Mouse (Mus musculus) embryonic facial prominence, embryonic 14.5 days (tissue): Measurements from ENCODE around the gene Cyp19a1. TPM values are rescaled to one million over a fixed set of nuclear protein-coding genes. Genes with fewer than 3 reads are reported as not detected.

Source experiments
- ATAC-seq: fragments of 200-750 bp; cut with Nextera tagmentation; 2 replicates; pipeline ENCODE4 v1.8.0; 2017; ENCODE audit warnings: low read depth, moderate number of reproducible peaks, moderate TSS enrichment
- DNase-seq: peaks from one replicate; pipeline ENCODE4 v3.0.0-alpha.2; 2015; ENCODE audit warnings: low spot score
- H3K27ac ChIP-seq: fragments of 300-500 bp; sonication (generic); replicated peaks from 2 replicates; pipeline ENCODE4 v1.5.1; 2014; ENCODE audit warnings: low read depth, mild to moderate bottlenecking, low read length, moderate library complexity
- H3K27me3 ChIP-seq: fragments of 300-500 bp; sonication (generic); replicated peaks from 2 replicates; pipeline ENCODE4 v1.6.1; 2014; ENCODE audit warnings: low read length; ENCODE audit not compliant: control insufficient read depth, insufficient read depth
- H3K36me3 ChIP-seq: fragments of 300-500 bp; sonication (generic); 2 replicates; pipeline ENCODE4 v1.6.1; 2014; ENCODE audit warnings: low read length, mixed read lengths; ENCODE audit not compliant: control insufficient read depth, insufficient read depth
- H3K4me1 ChIP-seq: fragments of 300-500 bp; sonication (generic); 2 replicates; pipeline ENCODE4 v1.6.1; 2014; ENCODE audit warnings: antibody characterized with exemption, low read length; ENCODE audit not compliant: control insufficient read depth, insufficient read depth
- H3K4me2 ChIP-seq: fragments of 300-500 bp; sonication (generic); 2 replicates; pipeline ENCODE4 v1.6.1; 2014; ENCODE audit warnings: low read depth, mild to moderate bottlenecking, low read length, moderate library complexity, mixed read lengths
- H3K4me3 ChIP-seq: fragments of 300-500 bp; sonication (generic); 2 replicates; pipeline ENCODE4 v1.5.1; 2014; ENCODE audit warnings: low read depth, mild to moderate bottlenecking, low read length
- H3K9ac ChIP-seq: fragments of 300-500 bp; sonication (generic); 2 replicates; pipeline ENCODE4 v1.6.1; 2014; ENCODE audit warnings: low read depth, mild to moderate bottlenecking, low read length, moderate library complexity, mixed read lengths
- H3K9me3 ChIP-seq: fragments of 300-500 bp; sonication (generic); 2 replicates; pipeline ENCODE4 v1.6.1; 2016; ENCODE audit warnings: low read length; ENCODE audit not compliant: control insufficient read depth
- WGBS: fragments of 180-500 bp; shearing (Covaris S2); extraction: QIAGEN DNeasy Blood & Tissue Kit; methylation state at CpG from one replicate; pipeline ENCODE4 v1.1.7; 2014; 5-methylcytosine and 5-hydroxymethylcytosine counted together
- polyA plus RNA-seq: library from polyadenylated mRNA; unstranded; fragments of >200 nt; fragmentation: Nextera tagmentation; extraction: Ambion mirVana; gene quantifications from 2 replicates; pipeline ENCODE4 v1.2.1, GENCODE M21; 2014

Cyp19a1 gene
- polyA plus RNA-seq, 1 experiment from 2014 or later, result not detected

GRCm38 (mm10) chr9:54279046-54279589 lies 11.2 kb upstream of the Cyp19a1 start:
- H3K27me3 ChIP-seq, result no peaks in the 10 kb centered on the region
- no peaks in the 10 kb centered on the region for H3K9me3 ChIP-seq
- H3K4me2 ChIP-seq, result no peak overlapping the region
- DNase-seq, result no peak
- no peak overlapping the region for H3K4me3 ChIP-seq
- no peak overlapping the region for H3K27ac ChIP-seq
- H3K4me1 ChIP-seq, result no peaks in the 10 kb centered on the region
- 83% methylated on average over 12 of the region's 12 CpGs for WGBS
- no peak for ATAC-seq
- H3K36me3 ChIP-seq, result no peaks in the 10 kb centered on the region
- no peak overlapping the region for H3K9ac ChIP-seq

GRCm38 (mm10) chr9:54275283-54275682 lies 7.4 kb upstream of the Cyp19a1 start:
- no peaks in the 10 kb centered on the region for H3K9me3 ChIP-seq
- no peak overlapping the region for H3K9ac ChIP-seq
- WGBS, result 79% methylated on average over 4 of the region's 4 CpGs
- no peaks in the 10 kb centered on the region for H3K4me1 ChIP-seq
- ATAC-seq, result no peak
- H3K4me3 ChIP-seq, result no peak overlapping the region
- H3K27ac ChIP-seq, result no peak overlapping the region
- no peak overlapping the region for H3K4me2 ChIP-seq
- H3K36me3 ChIP-seq, result no peaks in the 10 kb centered on the region
- DNase-seq, result no peak
- H3K27me3 ChIP-seq, result no peaks in the 10 kb centered on the region

- H3K4me2 ChIP-seq, result no peak overlapping the region
- H3K4me1 ChIP-seq, result no peaks in the 10 kb centered on the region
- WGBS, result 40% methylated on average over 5 of the region's 5 CpGs
- H3K4me3 ChIP-seq, result no peak overlapping the region
- ATAC-seq (no peak), DNase-seq (peak; percentile 39)
- H3K9me3 ChIP-seq, result no peaks in the 10 kb centered on the region
- H3K27ac ChIP-seq, result no peak overlapping the region
- no peak overlapping the region for H3K9ac ChIP-seq
- no peaks in the 10 kb centered on the region for H3K36me3 ChIP-seq
- no peaks in the 10 kb centered on the region for H3K27me3 ChIP-seq
These were observed 3.0 kb upstream of the Cyp19a1 start for GRCm38 (mm10) chr9:54270889-54271288.

GRCm38 (mm10) chr9:54269987-54270386 lies 2.1 kb upstream of the Cyp19a1 start:
- no peaks in the 10 kb centered on the region for H3K4me1 ChIP-seq
- no peak overlapping the region for H3K4me2 ChIP-seq
- no peak overlapping the region for H3K4me3 ChIP-seq
- 74% methylated on average over 6 of the region's 6 CpGs for WGBS
- H3K9ac ChIP-seq, result no peak overlapping the region
- H3K36me3 ChIP-seq, result no peaks in the 10 kb centered on the region
- H3K27me3 ChIP-seq, result no peaks in the 10 kb centered on the region
- DNase-seq (no peak), ATAC-seq (0 out of 2 replicates have a peak, but pooled peaks have one; percentile 50)
- H3K9me3 ChIP-seq, result no peaks in the 10 kb centered on the region
- H3K27ac ChIP-seq, result no peak overlapping the region

GRCm38 (mm10) chr9:54264754-54265153 lies 3.2 kb downstream of the Cyp19a1 start:
- Histone ChIP-seq H3K27ac (no peak overlapping the region), H3K9ac (no peak overlapping the region), H3K4me1 (no peaks in the 10 kb centered on the region), H3K4me2 (no peak overlapping the region), H3K27me3 (no peaks in the 10 kb centered on the region), H3K9me3 (no peaks in the 10 kb centered on the region), H3K36me3 (no peaks in the 10 kb centered on the region), H3K4me3 (no peak overlapping the region)
- 71% methylated on average over 4 of the region's 4 CpGs for WGBS
- ATAC-seq (no peak), DNase-seq (no peak)

- Histone ChIP-seq H3K4me2 (no peak overlapping the region), H3K9me3 (no peaks in the 10 kb centered on the region), H3K9ac (no peak overlapping the region), H3K4me3 (no peak overlapping the region), H3K27me3 (no peaks in the 10 kb centered on the region), H3K36me3 (no peaks in the 10 kb centered on the region), H3K4me1 (no peaks in the 10 kb centered on the region; the same call in 1 of the 2 replicates), H3K27ac (no peak overlapping the region)
- 39% methylated on average over 3 of the region's 3 CpGs for WGBS
- ATAC-seq (no peak), DNase-seq (peak; percentile 41)
These were observed 22.8 kb downstream of the Cyp19a1 start for GRCm38 (mm10) chr9:54244869-54245665.

GRCm38 (mm10) chr9:54227580-54227979 lies 40.3 kb downstream of the Cyp19a1 start:
- H3K4me3 ChIP-seq, result no peak overlapping the region
- no peak overlapping the region for H3K9ac ChIP-seq
- no peak overlapping the region for H3K27ac ChIP-seq
- DNase-seq (no peak), ATAC-seq (no peak)
- no peaks in the 10 kb centered on the region for H3K36me3 ChIP-seq
- no peak overlapping the region for H3K4me2 ChIP-seq
- no peaks in the 10 kb centered on the region for H3K4me1 ChIP-seq
- no peaks in the 10 kb centered on the region for H3K27me3 ChIP-seq
- no peaks in the 10 kb centered on the region for H3K9me3 ChIP-seq
- 43% methylated on average over 6 of the region's 6 CpGs for WGBS

- H3K4me2 ChIP-seq, result no peak overlapping the region
- no peaks in the 10 kb centered on the region for H3K9me3 ChIP-seq
- H3K4me3 ChIP-seq, result no peak overlapping the region
- no peak overlapping the region for H3K9ac ChIP-seq
- no peak overlapping the region for H3K27ac ChIP-seq
- H3K4me1 ChIP-seq, result no peaks in the 10 kb centered on the region
- DNase-seq (no peak), ATAC-seq (no peak)
- no peaks in the 10 kb centered on the region for H3K27me3 ChIP-seq
- no peaks in the 10 kb centered on the region for H3K36me3 ChIP-seq
- WGBS, result 70% methylated on average over 5 of the region's 5 CpGs
These were observed 51.4 kb downstream of the Cyp19a1 start for GRCm38 (mm10) chr9:54216511-54216910.

- Histone ChIP-seq H3K27ac (no peak overlapping the region), H3K9me3 (no peaks in the 10 kb centered on the region), H3K4me2 (no peak overlapping the region), H3K9ac (no peak overlapping the region), H3K36me3 (no peaks in the 10 kb centered on the region), H3K4me1 (no peaks in the 10 kb centered on the region), H3K27me3 (no peaks in the 10 kb centered on the region), H3K4me3 (no peak overlapping the region)
- no peak for DNase-seq
- 81% methylated on average over 9 of the region's 9 CpGs for WGBS
- no peak for ATAC-seq
These were observed 53.0 kb downstream of the Cyp19a1 start for GRCm38 (mm10) chr9:54214881-54215280.
